Mouse (Mus musculus) kidney, adult 2 months (tissue): ENCODE results near the gene Clcf1.

ENCODE experiments used
- CTCF ChIP-seq: fragments of 200-500 bp; conservative IDR thresholded peaks from 2 replicates; pipeline ENCODE4 v1.5.1; 2011; ENCODE audit warnings: low read depth, mild to moderate bottlenecking, control low read depth, low read length, moderate library complexity, mixed read lengths; ENCODE audit not compliant: insufficient read depth, insufficient read length
- POLR2A ChIP-seq: fragments of 200-500 bp; IDR thresholded peaks from one replicate; pipeline ENCODE4 v1.6.1; 2011; ENCODE audit warnings: low read depth, low read length, control low read depth

GRCm38 (mm10) chr19:4193129-4193528, 20.9 kb upstream of the Clcf1 start:
- no peak for TF ChIP-seq POLR2A
- no peak for TF ChIP-seq CTCF
